Mouse (Mus musculus) embryo, embryonic 11 days (tissue): ENCODE measurements at regions not wholly inside any gene's neighbourhood (a gene's known extent, or its start where the extent isn't known, plus 50 kb on each side); places are given as distances from the start of the nearest gene placed in this dataset.
A peak's percentile ranks its signal among the peaks of the same experiment; 100 is the strongest.

Experiments used
- DNase-seq: peaks from one replicate; pipeline ENCODE4 v3.0.0-alpha.2; 2015

GRCm38 (mm10) chr3:66738201-66739062 lies 242.8 kb upstream of the Rsrc1 start:
- no peak for DNase-seq

- DNase-seq = no peak
Measured at GRCm38 (mm10) chr3:66739356-66740014, 241.7 kb upstream of the Rsrc1 start.

GRCm38 (mm10) chr3:66744133-66744913 lies 236.9 kb upstream of the Rsrc1 start:
- peak; percentile 31 for DNase-seq

- DNase-seq = peak; percentile 41
Measured at GRCm38 (mm10) chr3:66746373-66747072, 234.7 kb upstream of the Rsrc1 start.

- DNase-seq = peak; percentile 25
Measured at GRCm38 (mm10) chr3:66747073-66747710, 234.0 kb upstream of the Rsrc1 start.

- DNase-seq = no peak
Measured at GRCm38 (mm10) chr3:66758141-66758540, 223.0 kb upstream of the Rsrc1 start.

- no peak for DNase-seq
Measured at GRCm38 (mm10) chr3:66759841-66760240, 221.3 kb upstream of the Rsrc1 start.

GRCm38 (mm10) chr3:66762446-66762845 lies 218.7 kb upstream of the Rsrc1 start:
- DNase-seq = no peak

GRCm38 (mm10) chr3:66797351-66798010 lies 183.7 kb upstream of the Rsrc1 start:
- peak; percentile 45 for DNase-seq

GRCm38 (mm10) chr3:66798292-66798691 lies 182.9 kb upstream of the Rsrc1 start:
- no peak for DNase-seq

GRCm38 (mm10) chr3:66802538-66802937 lies 178.7 kb upstream of the Rsrc1 start:
- DNase-seq = no peak

- no peak for DNase-seq
Measured at GRCm38 (mm10) chr3:66806176-66806575, 175.0 kb upstream of the Rsrc1 start.

GRCm38 (mm10) chr3:66812686-66813445 lies 168.3 kb upstream of the Rsrc1 start:
- no peak for DNase-seq

GRCm38 (mm10) chr3:66825761-66826160 lies 155.4 kb upstream of the Rsrc1 start:
- DNase-seq = no peak
